8 mouse cellular contexts compared by ENCODE assay signal in genomic region chr7:3665215-3666114, GRCm38 (mm10). TPM values are rescaled to one million over a fixed set of nuclear protein-coding genes. Genes with fewer than 3 reads are reported as not detected.
DNase-seq lines count a peak whose midpoint lies in the region; ATAC-seq and TF ChIP-seq lines count a peak whose summit lies in the region.

TSS of gene Leng1 (minus strand) at chr7:3665840.

- DNase-seq in ZHBTc4 (ENCODE audit: low read depth, low spot score) = peak; percentile 99
- DNase-seq in gastrocnemius, adult 2 months = peak; percentile 98
- peak; percentile 99 for DNase-seq in hindbrain, postnatal 0 days (ENCODE audit: low spot score)
- peak; percentile 94 for DNase-seq in left cerebral cortex, adult 2 months (ENCODE audit: extremely low spot score in 1 of 2, low spot score in 2 of 2)
- peak; percentile 96 to 98 for DNase-seq in right cerebral cortex, adult 2 months (ENCODE audit: low spot score in 2 of 2)
- peak; percentile 97 for DNase-seq in urinary bladder, postnatal 14 days (ENCODE audit: low spot score)

- no peak for TF ChIP-seq CTCF in gastrocnemius, adult 2 months (IDR thresholded peaks at IDR 0.05)
- TF ChIP-seq CTCF in hindbrain, postnatal 0 days (IDR thresholded peaks at IDR 0.05; ENCODE audit: low read depth) = no peak
- TF ChIP-seq CTCF in left cerebral cortex, adult 2 months (IDR thresholded peaks at IDR 0.05) = no peak

- no peaks in the 10 kb centered on the region for H3K9me3 ChIP-seq in hindbrain, postnatal 0 days (ENCODE audit: low read length)

- H3K4me3 ChIP-seq in gastrocnemius, adult 2 months = peak within 1 kb of the TSS; percentile 78
- H3K4me3 ChIP-seq in hindbrain, postnatal 0 days (ENCODE audit: low read length) = peak within 1 kb of the TSS; percentile 62
- peak within 1 kb of the TSS; percentile 75 for H3K4me3 ChIP-seq in left cerebral cortex, adult 2 months

- H3K4me2 ChIP-seq in hindbrain, postnatal 0 days (ENCODE audit: low read depth, low read length) = peak within 1 kb of the TSS; percentile 62

- peak within 1 kb of the TSS; percentile 92 for H3K27ac ChIP-seq in gastrocnemius, adult 2 months
- H3K27ac ChIP-seq in hindbrain, postnatal 0 days = peak within 1 kb of the TSS; percentile 79
- H3K27ac ChIP-seq in left cerebral cortex, adult 2 months = peak within 1 kb of the TSS; percentile 81

- intact Hi-C loops in gastrocnemius, adult 2 months (cut with DNase I) = loop anchor here (1.0 to 2.0 kb wide), 2 partner anchors 20 to 27 kb away; partner anchors contain the start of genes Cnot3, Mboat7 and Tsen34
- intact Hi-C loops in left cerebral cortex, adult 2 months (cut with DNase I) = loop anchor here (1.0 kb wide), 1 partner anchor 19 kb away; no protein-coding TSS in a partner anchor

- 3% methylated on average over 45 of the region's 45 CpGs for WGBS in hindbrain, postnatal 0 days

- peaks cover 15% of the 10 kb centered on the region; the same call in 1 of the 2 replicates for H3K36me3 ChIP-seq in hindbrain, postnatal 0 days (ENCODE audit: insufficient read depth, low read length)

- H3K4me1 ChIP-seq in hindbrain, postnatal 0 days (ENCODE audit: insufficient read depth, low read length) = no peaks in the 10 kb centered on the region

- ATAC-seq in common myeloid progenitor, adult 5-6 weeks (replicated peaks; ENCODE audit: low read depth, poor library complexity, severe bottlenecking) = peak; percentile 94
- ATAC-seq in hindbrain, postnatal 0 days = peak; percentile 99
- ATAC-seq in megakaryocyte, adult 5-6 weeks (ENCODE audit: poor library complexity, severe bottlenecking) = peak; percentile 98

- peak within 1 kb of the TSS; percentile 64 for H3K9ac ChIP-seq in hindbrain, postnatal 0 days (replicated peaks; ENCODE audit: low read length)

- no peaks in the 10 kb centered on the region for H3K27me3 ChIP-seq in hindbrain, postnatal 0 days (ENCODE audit: insufficient read depth, low read length)

RNA-seq across cellular contexts. Expression of gene Leng1, which starts in this region (rescaled TPM):
- 12.4 and 13.9 TPM in 2 replicates for total RNA-seq in common myeloid progenitor, adult 5-6 weeks (2017)
- total RNA-seq in gastrocnemius, adult 2 months (2021) = 1 to 10 TPM; 4.9 to 6.8 TPM
- total RNA-seq in hindbrain, postnatal 0 days (2014; rRNA removed) = 2.2 and 3.6 TPM in 2 replicates
- polyA plus RNA-seq in hindbrain, postnatal 0 days (2015; fragmentation: Nextera tagmentation; extraction: Ambion mirVana) = 10.9 and 13.2 TPM in 2 replicates
- 1 to 10 TPM; 5.4 to 6.1 TPM for total RNA-seq in left cerebral cortex, adult 2 months (2021)
- total RNA-seq in megakaryocyte, adult 5-6 weeks (2015) = 7.8 and 8.7 TPM in 2 replicates
- 9.4 and 15.4 TPM in 2 replicates for total RNA-seq in megakaryocyte, adult 5-6 weeks (2017)

Comparison
In these comparisons a context has a peak if more than half of its experiments do, and no peak if none do; other contexts are left out.
1. Peak in every context shown above with its lines: DNase-seq, ATAC-seq, H3K4me3 ChIP-seq and H3K27ac ChIP-seq.